Mouse (Mus musculus): ENCODE measurements around the gene C1qb. TPM values are rescaled to one million over a fixed set of nuclear protein-coding genes. Genes with fewer than 3 reads are reported as not detected.
A peak's percentile ranks its signal among the peaks of the same experiment; 100 is the strongest.

The C1qb gene
- polyA plus RNA-seq, 1 experiment from 2014 or later: 80.6 TPM

- Histone ChIP-seq H3K4me1 (replicated peaks; ENCODE audit: control insufficient read depth, insufficient read depth) (no peaks in the 10 kb centered on the region; the same call in 1 of the 2 replicates), H3K9me3 (ENCODE audit: control insufficient read depth, low read length) (no peaks in the 10 kb centered on the region), H3K36me3 (ENCODE audit: control insufficient read depth, insufficient read depth, low read length) (no peaks in the 10 kb centered on the region), H3K27me3 (ENCODE audit: control insufficient read depth, insufficient read depth, low read length) (no peaks in the 10 kb centered on the region), H3K4me3 (ENCODE audit: low read depth, low read length) (no peak overlapping the region), H3K9ac (ENCODE audit: low read length) (no peak overlapping the region), H3K27ac (replicated peaks) (no peak overlapping the region), H3K4me2 (replicated peaks; ENCODE audit: low read depth) (no peak overlapping the region)
- WGBS: 53% methylated on average over 9 of the region's 9 CpGs
- no peak for DNase-seq (ENCODE audit: low spot score)
- no peak for ATAC-seq (ENCODE audit: low FRiP score, low TSS enrichment)
- no peak for TF ChIP-seq EP300 (optimal IDR thresholded peaks at IDR 0.05)
- no peak for TF ChIP-seq CTCF (IDR thresholded peaks at IDR 0.05; ENCODE audit: low read depth)
These were observed 47.5 kb downstream of the C1qb start for GRCm38 (mm10) chr4:136838462-136838861.

- H3K27ac ChIP-seq (replicated peaks): no peak overlapping the region
- TF ChIP-seq CTCF (IDR thresholded peaks at IDR 0.05; ENCODE audit: low read depth) (no peak), EP300 (optimal IDR thresholded peaks at IDR 0.05) (no peak)
- no peak overlapping the region for H3K9ac ChIP-seq (ENCODE audit: low read length)
- H3K4me1 ChIP-seq (replicated peaks; ENCODE audit: control insufficient read depth, insufficient read depth): no peaks in the 10 kb centered on the region; the same call in 1 of the 2 replicates
- DNase-seq (ENCODE audit: low spot score): no peak
- H3K9me3 ChIP-seq (ENCODE audit: control insufficient read depth, low read length): no peaks in the 10 kb centered on the region
- H3K4me3 ChIP-seq (ENCODE audit: low read depth, low read length): no peak overlapping the region
- ATAC-seq (ENCODE audit: low FRiP score, low TSS enrichment): no peak
- 52% methylated on average over 9 of the region's 9 CpGs for WGBS
- no peaks in the 10 kb centered on the region for H3K27me3 ChIP-seq (ENCODE audit: control insufficient read depth, insufficient read depth, low read length)
- H3K4me2 ChIP-seq (replicated peaks; ENCODE audit: low read depth): no peak overlapping the region
- no peaks in the 10 kb centered on the region for H3K36me3 ChIP-seq (ENCODE audit: control insufficient read depth, insufficient read depth, low read length)
These were observed 48.0 kb downstream of the C1qb start for GRCm38 (mm10) chr4:136838026-136838425.

GRCm38 (mm10) chr4:136836387-136836931, 49.5 kb downstream of the C1qb start:
- WGBS: 3% methylated on average over 18 of the region's 27 CpGs
- H3K4me2 ChIP-seq (replicated peaks; ENCODE audit: low read depth): peak overlapping the region; percentile 96
- ATAC-seq (ENCODE audit: low FRiP score, low TSS enrichment) (peak; percentile 48), DNase-seq (ENCODE audit: low spot score) (peak; percentile 63)
- H3K36me3 ChIP-seq (ENCODE audit: control insufficient read depth, insufficient read depth, low read length): no peaks in the 10 kb centered on the region
- peak overlapping the region; percentile 67 for H3K9ac ChIP-seq (ENCODE audit: low read length)
- H3K4me3 ChIP-seq (ENCODE audit: low read depth, low read length): peak overlapping the region; percentile 72
- H3K4me1 ChIP-seq (replicated peaks; ENCODE audit: control insufficient read depth, insufficient read depth): no peaks in the 10 kb centered on the region; the same call in none of the 2 replicates
- peak overlapping the region; percentile 83 for H3K27ac ChIP-seq (replicated peaks)
- H3K9me3 ChIP-seq (ENCODE audit: control insufficient read depth, low read length): no peaks in the 10 kb centered on the region
- H3K27me3 ChIP-seq (ENCODE audit: control insufficient read depth, insufficient read depth, low read length): no peaks in the 10 kb centered on the region
- TF ChIP-seq EP300 (optimal IDR thresholded peaks at IDR 0.05): no peak
- TF ChIP-seq CTCF (IDR thresholded peaks at IDR 0.05; ENCODE audit: low read depth): no peak

- no peaks in the 10 kb centered on the region; the same call in none of the 2 replicates for H3K4me1 ChIP-seq (replicated peaks; ENCODE audit: control insufficient read depth, insufficient read depth)
- H3K36me3 ChIP-seq (ENCODE audit: control insufficient read depth, insufficient read depth, low read length): no peaks in the 10 kb centered on the region
- ATAC-seq (ENCODE audit: low FRiP score, low TSS enrichment) (peak; percentile 74), DNase-seq (ENCODE audit: low spot score) (peak; percentile 79)
- H3K9ac ChIP-seq (ENCODE audit: low read length): peak within 1 kb of the TSS; percentile 67
- H3K9me3 ChIP-seq (ENCODE audit: control insufficient read depth, low read length): no peaks in the 10 kb centered on the region
- peak within 1 kb of the TSS; percentile 72 for H3K4me3 ChIP-seq (ENCODE audit: low read depth, low read length)
- peak within 1 kb of the TSS; percentile 83 for H3K27ac ChIP-seq (replicated peaks)
- H3K4me2 ChIP-seq (replicated peaks; ENCODE audit: low read depth): peak within 1 kb of the TSS; percentile 96
- under 1% methylated on average over 66 of the region's 88 CpGs for WGBS
- TF ChIP-seq CTCF (IDR thresholded peaks at IDR 0.05; ENCODE audit: low read depth): no peak
- TF ChIP-seq EP300 (optimal IDR thresholded peaks at IDR 0.05): no peak
- H3K27me3 ChIP-seq (ENCODE audit: control insufficient read depth, insufficient read depth, low read length): no peaks in the 10 kb centered on the region
These were observed 50.2 kb downstream of the C1qb start, which contains the start of gene Ephb2 for GRCm38 (mm10) chr4:136835621-136836386. TSS of gene Ephb2 (minus strand) at chr4:136835988.

GRCm38 (mm10) chr4:136834815-136835620, 51.0 kb downstream of the C1qb start:
- no peaks in the 10 kb centered on the region for H3K36me3 ChIP-seq (ENCODE audit: control insufficient read depth, insufficient read depth, low read length)
- ATAC-seq (ENCODE audit: low FRiP score, low TSS enrichment) (peak; percentile 35), DNase-seq (ENCODE audit: low spot score) (peak; percentile 49)
- no peaks in the 10 kb centered on the region for H3K9me3 ChIP-seq (ENCODE audit: control insufficient read depth, low read length)
- H3K27me3 ChIP-seq (ENCODE audit: control insufficient read depth, insufficient read depth, low read length): no peaks in the 10 kb centered on the region
- no peaks in the 10 kb centered on the region; the same call in none of the 2 replicates for H3K4me1 ChIP-seq (replicated peaks; ENCODE audit: control insufficient read depth, insufficient read depth)
- H3K27ac ChIP-seq (replicated peaks): no peak overlapping the region
- H3K4me2 ChIP-seq (replicated peaks; ENCODE audit: low read depth): peak overlapping the region; percentile 96
- no peak for TF ChIP-seq CTCF (IDR thresholded peaks at IDR 0.05; ENCODE audit: low read depth)
- no peak for TF ChIP-seq EP300 (optimal IDR thresholded peaks at IDR 0.05)
- WGBS: 2% methylated on average over 70 of the region's 76 CpGs
- H3K9ac ChIP-seq (ENCODE audit: low read length): peak overlapping the region; percentile 67
- H3K4me3 ChIP-seq (ENCODE audit: low read depth, low read length): peak overlapping the region; percentile 72
